Mouse (Mus musculus): ENCODE results near the gene 1700013F07Rik.

DNA sequence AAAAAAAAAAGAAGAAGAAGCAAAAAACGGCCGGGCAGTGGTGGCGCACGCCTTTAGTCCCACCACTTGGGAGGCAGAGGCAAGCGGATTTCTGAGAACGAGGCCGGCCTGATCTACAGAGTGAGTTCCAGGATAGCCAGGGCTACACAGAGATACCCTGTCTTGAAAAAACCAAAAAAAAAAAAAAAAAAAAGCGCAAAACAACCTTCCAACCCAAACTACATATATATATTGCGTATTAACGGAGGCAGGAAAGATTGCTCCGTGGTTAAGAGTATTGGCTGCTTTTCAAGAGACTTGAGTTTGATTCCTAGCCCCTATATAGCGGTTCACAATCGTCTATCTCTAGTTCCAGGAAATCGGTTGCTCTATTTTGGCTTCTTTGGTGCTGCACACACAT, 36.9 kb downstream of the 1700013F07Rik start:
- TF ChIP-seq POLR2A (IDR thresholded peaks at IDR 0.05; ENCODE audit: borderline replicate concordance, extremely low read depth, low read depth, low read length) (no peak), CTCF (IDR thresholded peaks at IDR 0.05; ENCODE audit: insufficient read depth, low read length) (no peak)

All from lung, adult 2 months (tissue).